Mouse (Mus musculus): Measurements from ENCODE around the gene Gm49601. TPM values are rescaled to one million over a fixed set of nuclear protein-coding genes. Genes with fewer than 3 reads are reported as not detected.

Gene Gm49601
- polyA plus RNA-seq, 1 experiment from 2014 or later: 0.67 TPM

DNA sequence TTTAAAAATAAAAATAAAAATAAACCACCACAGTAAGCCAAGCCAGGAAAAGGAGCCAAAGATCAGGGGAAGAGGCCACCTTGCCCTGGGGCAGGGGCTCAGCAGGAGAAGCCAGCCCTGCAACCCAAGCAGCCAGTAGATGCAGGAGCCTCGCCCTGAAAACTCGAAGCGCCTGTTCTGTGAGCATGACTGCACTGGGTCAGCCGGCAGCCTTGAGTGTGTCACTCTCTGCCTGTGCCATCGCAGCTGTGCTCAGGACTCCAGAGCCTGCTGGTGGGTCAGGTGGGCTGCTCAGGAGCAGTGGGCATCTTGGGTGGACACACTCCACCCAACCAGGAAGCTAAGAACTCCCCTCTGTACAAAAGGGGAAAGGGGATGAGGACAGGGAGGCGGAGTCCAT is 19.1 kb upstream of the Gm49601 start:
- H3K4me3 ChIP-seq (ENCODE audit: low read depth, low read length): no peak overlapping the region
- H3K36me3 ChIP-seq (ENCODE audit: control insufficient read depth, insufficient read depth, low read length): no peaks in the 10 kb centered on the region
- no peak overlapping the region for H3K9ac ChIP-seq (replicated peaks; ENCODE audit: low read depth, low read length)
- H3K9me3 ChIP-seq (ENCODE audit: control insufficient read depth, low read depth, low read length): no peaks in the 10 kb centered on the region
- H3K27me3 ChIP-seq (ENCODE audit: control insufficient read depth, insufficient read depth, low read length): no peaks in the 10 kb centered on the region
- no peak overlapping the region for H3K27ac ChIP-seq (ENCODE audit: low read length)
- WGBS: 70% methylated on average over 6 of the region's 6 CpGs
- H3K4me1 ChIP-seq (ENCODE audit: control insufficient read depth, insufficient read depth, low read length): no peaks in the 10 kb centered on the region
- H3K4me2 ChIP-seq (replicated peaks; ENCODE audit: low read depth, low read length): no peak overlapping the region
- peak; percentile 42; the same call in 1 of the 2 replicates for ATAC-seq (ENCODE audit: insufficient number of reproducible peaks, insufficient read depth, low FRiP score, low read depth)

DNA sequence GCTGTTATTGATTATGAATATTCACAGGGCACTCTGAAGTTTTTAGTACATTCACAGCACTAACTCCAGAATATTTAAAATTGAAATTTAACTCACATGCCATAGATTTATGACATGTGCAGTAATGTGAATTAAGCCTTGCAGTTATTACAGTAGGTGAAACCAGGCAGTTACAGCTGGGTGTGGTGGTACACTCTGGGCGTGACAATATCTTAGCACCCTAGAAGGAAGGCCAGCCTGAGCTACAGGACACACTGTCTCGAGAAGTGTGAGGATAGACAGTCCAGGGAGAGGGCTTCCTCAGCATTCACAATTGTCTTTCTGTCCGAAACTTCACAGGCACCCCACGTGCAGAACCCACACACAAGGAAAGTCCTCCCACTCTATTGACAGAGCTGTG is 18.3 kb upstream of the Gm49601 start:
- H3K4me2 ChIP-seq (replicated peaks; ENCODE audit: low read depth, low read length): no peak overlapping the region
- no peak overlapping the region for H3K27ac ChIP-seq (ENCODE audit: low read length)
- H3K4me1 ChIP-seq (ENCODE audit: control insufficient read depth, insufficient read depth, low read length): no peaks in the 10 kb centered on the region
- no peak overlapping the region for H3K4me3 ChIP-seq (ENCODE audit: low read depth, low read length)
- no peak for ATAC-seq (ENCODE audit: insufficient number of reproducible peaks, insufficient read depth, low FRiP score, low read depth)
- 76% methylated on average over 4 of the region's 4 CpGs for WGBS
- H3K27me3 ChIP-seq (ENCODE audit: control insufficient read depth, insufficient read depth, low read length): no peaks in the 10 kb centered on the region
- H3K9ac ChIP-seq (replicated peaks; ENCODE audit: low read depth, low read length): no peak overlapping the region
- no peaks in the 10 kb centered on the region for H3K36me3 ChIP-seq (ENCODE audit: control insufficient read depth, insufficient read depth, low read length)
- H3K9me3 ChIP-seq (ENCODE audit: control insufficient read depth, low read depth, low read length): no peaks in the 10 kb centered on the region

DNA sequence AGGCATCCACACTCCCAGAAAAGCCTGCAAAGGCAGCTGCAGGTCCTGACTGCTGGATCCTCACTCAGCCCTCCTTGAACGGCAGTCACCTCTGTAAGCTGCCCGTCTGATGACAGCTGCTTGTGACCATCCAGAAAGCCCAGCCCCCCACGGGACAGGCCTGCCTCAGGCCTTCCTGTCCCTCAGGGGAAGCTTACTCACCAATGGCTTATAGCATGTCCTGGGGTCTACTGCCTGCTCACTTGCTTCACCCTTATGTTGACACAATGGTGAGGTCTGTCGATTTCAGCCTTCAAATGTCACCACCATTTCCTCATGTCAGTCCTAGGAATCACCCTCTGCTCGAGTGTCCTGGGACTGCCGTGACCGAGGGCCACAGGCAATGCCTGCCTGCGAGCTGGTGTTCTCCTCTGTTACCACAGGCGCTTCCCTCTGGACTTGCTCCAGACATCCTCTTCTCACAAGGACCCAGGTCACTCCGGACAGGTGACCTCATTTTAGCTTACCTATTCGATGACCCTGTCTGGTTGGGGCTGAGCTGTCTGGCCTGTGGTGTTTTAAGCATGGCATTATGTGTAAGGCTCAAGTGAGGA is 17.3 kb upstream of the Gm49601 start:
- no peak for ATAC-seq (ENCODE audit: insufficient number of reproducible peaks, insufficient read depth, low FRiP score, low read depth)
- H3K4me2 ChIP-seq (replicated peaks; ENCODE audit: low read depth, low read length): no peak overlapping the region
- H3K36me3 ChIP-seq (ENCODE audit: control insufficient read depth, insufficient read depth, low read length): no peaks in the 10 kb centered on the region
- no peak overlapping the region for H3K9ac ChIP-seq (replicated peaks; ENCODE audit: low read depth, low read length)
- H3K27me3 ChIP-seq (ENCODE audit: control insufficient read depth, insufficient read depth, low read length): no peaks in the 10 kb centered on the region
- H3K9me3 ChIP-seq (ENCODE audit: control insufficient read depth, low read depth, low read length): no peaks in the 10 kb centered on the region
- WGBS: 72% methylated on average over 11 of the region's 11 CpGs
- no peak overlapping the region for H3K4me3 ChIP-seq (ENCODE audit: low read depth, low read length)
- H3K4me1 ChIP-seq (ENCODE audit: control insufficient read depth, insufficient read depth, low read length): no peaks in the 10 kb centered on the region
- H3K27ac ChIP-seq (ENCODE audit: low read length): no peak overlapping the region

DNA sequence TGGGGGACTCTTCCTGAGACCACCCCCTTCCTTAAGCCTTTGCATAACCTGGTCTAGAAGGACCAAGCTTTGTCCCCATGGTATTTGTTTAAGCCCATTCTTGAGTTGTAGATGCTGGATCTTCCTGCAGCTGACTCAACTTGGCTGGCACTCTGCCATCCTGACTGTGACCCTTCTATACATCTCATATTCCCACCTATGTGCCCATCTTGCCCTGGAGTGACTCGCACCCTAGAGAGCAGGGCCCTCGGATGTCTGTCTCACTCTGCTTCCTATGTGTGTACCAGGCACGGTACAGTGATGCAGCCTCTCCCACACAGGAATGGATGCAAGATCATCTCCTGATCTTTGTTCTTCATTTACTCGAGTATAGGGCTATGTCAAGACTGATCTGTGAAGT is 16.7 kb upstream of the Gm49601 start:
- no peak overlapping the region for H3K9ac ChIP-seq (replicated peaks; ENCODE audit: low read depth, low read length)
- ATAC-seq (ENCODE audit: insufficient number of reproducible peaks, insufficient read depth, low FRiP score, low read depth): no peak
- no peak overlapping the region for H3K27ac ChIP-seq (ENCODE audit: low read length)
- no peak overlapping the region for H3K4me3 ChIP-seq (ENCODE audit: low read depth, low read length)
- H3K4me1 ChIP-seq (ENCODE audit: control insufficient read depth, insufficient read depth, low read length): no peaks in the 10 kb centered on the region
- no peaks in the 10 kb centered on the region for H3K27me3 ChIP-seq (ENCODE audit: control insufficient read depth, insufficient read depth, low read length)
- no peaks in the 10 kb centered on the region for H3K9me3 ChIP-seq (ENCODE audit: control insufficient read depth, low read depth, low read length)
- H3K36me3 ChIP-seq (ENCODE audit: control insufficient read depth, insufficient read depth, low read length): no peaks in the 10 kb centered on the region
- 86% methylated on average over 4 of the region's 4 CpGs for WGBS
- H3K4me2 ChIP-seq (replicated peaks; ENCODE audit: low read depth, low read length): no peak overlapping the region

DNA sequence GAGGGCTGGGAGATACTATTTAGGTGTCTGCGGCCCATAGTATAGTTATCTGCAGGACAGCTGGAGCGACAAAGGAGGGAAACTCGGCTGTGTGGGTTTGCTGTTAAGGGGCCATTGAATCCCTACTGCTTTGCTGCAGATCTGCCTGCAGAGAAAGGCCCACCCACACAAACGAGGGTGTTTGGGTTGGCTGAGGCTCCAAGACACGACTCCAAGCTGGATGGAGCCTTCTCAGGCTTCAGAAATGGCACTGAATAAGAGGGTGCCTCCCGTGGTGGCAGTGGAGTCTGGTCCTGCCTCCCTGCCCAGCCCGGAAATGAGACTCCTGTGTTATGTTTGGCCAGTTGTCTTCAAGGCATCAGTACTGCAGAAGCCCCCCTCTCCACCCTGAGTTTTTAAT is 16.1 kb upstream of the Gm49601 start:
- H3K9me3 ChIP-seq (ENCODE audit: control insufficient read depth, low read depth, low read length): no peaks in the 10 kb centered on the region
- no peaks in the 10 kb centered on the region for H3K27me3 ChIP-seq (ENCODE audit: control insufficient read depth, insufficient read depth, low read length)
- no peak overlapping the region for H3K9ac ChIP-seq (replicated peaks; ENCODE audit: low read depth, low read length)
- no peak overlapping the region for H3K4me3 ChIP-seq (ENCODE audit: low read depth, low read length)
- H3K4me2 ChIP-seq (replicated peaks; ENCODE audit: low read depth, low read length): no peak overlapping the region
- no peak for ATAC-seq (ENCODE audit: insufficient number of reproducible peaks, insufficient read depth, low FRiP score, low read depth)
- WGBS: 43% methylated on average over 7 of the region's 7 CpGs
- no peaks in the 10 kb centered on the region for H3K36me3 ChIP-seq (ENCODE audit: control insufficient read depth, insufficient read depth, low read length)
- no peaks in the 10 kb centered on the region for H3K4me1 ChIP-seq (ENCODE audit: control insufficient read depth, insufficient read depth, low read length)
- H3K27ac ChIP-seq (ENCODE audit: low read length): no peak overlapping the region

DNA sequence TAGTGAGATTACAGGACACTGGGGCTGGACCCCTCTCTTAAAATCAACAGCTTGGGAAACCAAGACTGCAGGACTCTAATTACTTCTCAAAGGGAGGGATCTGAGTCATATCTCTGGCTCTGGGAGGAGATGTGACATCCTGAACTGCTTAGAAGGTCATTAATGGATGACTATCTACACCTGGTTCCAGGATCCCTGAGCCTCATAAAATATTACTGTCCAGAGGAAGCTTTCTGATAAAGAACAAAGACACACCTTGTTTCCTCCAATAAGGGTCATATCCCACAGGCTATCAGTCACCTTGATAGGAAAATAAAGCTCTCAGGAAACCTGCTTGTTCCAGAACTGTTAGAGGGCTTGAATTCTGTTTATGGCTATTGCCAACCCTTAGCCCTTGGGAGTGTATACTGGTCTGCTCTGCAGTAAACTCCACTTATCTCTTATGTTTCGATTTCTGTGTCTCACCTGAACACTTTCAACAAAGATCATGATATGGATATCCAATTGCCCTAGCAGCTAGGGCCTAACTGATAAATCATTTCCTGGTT is 13.2 kb upstream of the Gm49601 start:
- H3K36me3 ChIP-seq (ENCODE audit: control insufficient read depth, insufficient read depth, low read length): no peaks in the 10 kb centered on the region

DNA sequence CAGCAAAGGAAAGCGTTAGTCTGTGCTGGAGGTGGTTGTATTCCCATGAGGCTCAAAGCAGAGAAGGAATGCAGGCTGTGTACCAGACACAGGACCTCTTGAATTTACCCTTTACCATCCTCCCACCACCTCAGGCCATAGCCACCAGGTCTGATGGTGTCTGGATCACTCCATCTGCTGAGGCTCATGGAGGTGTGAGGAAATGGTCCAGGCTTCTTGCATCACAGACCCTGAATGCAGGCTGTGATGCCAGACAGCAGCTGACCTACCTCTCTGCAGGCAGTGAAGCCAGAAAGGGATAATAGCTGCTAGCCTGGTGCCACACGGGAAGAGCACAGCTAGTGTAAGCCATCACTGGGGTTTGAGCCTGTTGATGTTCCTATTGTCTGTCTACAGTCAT is 12.2 kb upstream of the Gm49601 start:
- no peak overlapping the region for H3K4me2 ChIP-seq (replicated peaks; ENCODE audit: low read depth, low read length)
- no peak overlapping the region for H3K27ac ChIP-seq (ENCODE audit: low read length)
- 50% methylated on average over 2 of the region's 2 CpGs for WGBS
- H3K9ac ChIP-seq (replicated peaks; ENCODE audit: low read depth, low read length): no peak overlapping the region
- H3K4me1 ChIP-seq (ENCODE audit: control insufficient read depth, insufficient read depth, low read length): no peaks in the 10 kb centered on the region
- ATAC-seq (ENCODE audit: insufficient number of reproducible peaks, insufficient read depth, low FRiP score, low read depth): no peak
- H3K27me3 ChIP-seq (ENCODE audit: control insufficient read depth, insufficient read depth, low read length): no peaks in the 10 kb centered on the region
- no peaks in the 10 kb centered on the region for H3K9me3 ChIP-seq (ENCODE audit: control insufficient read depth, low read depth, low read length)
- H3K4me3 ChIP-seq (ENCODE audit: low read depth, low read length): no peak overlapping the region
- no peaks in the 10 kb centered on the region for H3K36me3 ChIP-seq (ENCODE audit: control insufficient read depth, insufficient read depth, low read length)

More for the DNA sequence above, 13.2 kb upstream of the Gm49601 start:
- no peaks in the 10 kb centered on the region for H3K27me3 ChIP-seq (ENCODE audit: control insufficient read depth, insufficient read depth, low read length)
- H3K27ac ChIP-seq (ENCODE audit: low read length): no peak overlapping the region
- no peak overlapping the region for H3K4me3 ChIP-seq (ENCODE audit: low read depth, low read length)
- ATAC-seq (ENCODE audit: insufficient number of reproducible peaks, insufficient read depth, low FRiP score, low read depth): no peak
- 74% methylated on average over 1 of the region's 1 CpGs for WGBS
- H3K4me1 ChIP-seq (ENCODE audit: control insufficient read depth, insufficient read depth, low read length): no peaks in the 10 kb centered on the region
- H3K9ac ChIP-seq (replicated peaks; ENCODE audit: low read depth, low read length): no peak overlapping the region
- no peak overlapping the region for H3K4me2 ChIP-seq (replicated peaks; ENCODE audit: low read depth, low read length)
- no peaks in the 10 kb centered on the region for H3K9me3 ChIP-seq (ENCODE audit: control insufficient read depth, low read depth, low read length)

DNA sequence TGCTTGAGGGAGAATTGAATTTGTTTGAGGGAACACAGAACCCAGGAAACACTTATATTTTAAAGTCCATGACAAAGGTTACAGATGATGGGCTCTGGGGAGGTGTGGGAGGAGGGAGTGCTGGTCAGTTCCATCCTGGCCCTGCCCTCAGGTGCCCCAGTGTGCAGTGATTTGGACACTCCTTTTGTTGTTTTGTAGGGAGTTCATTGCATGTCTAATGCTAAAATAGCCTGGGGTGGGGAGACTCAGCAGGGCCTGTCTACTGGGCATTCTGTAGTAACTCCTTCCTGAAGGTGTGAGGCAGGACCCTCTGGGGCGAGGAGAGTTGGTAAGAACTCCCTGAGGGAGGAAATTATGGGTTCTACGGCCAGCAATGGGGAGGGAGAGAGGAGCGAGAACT is 10.6 kb upstream of the Gm49601 start:
- Histone ChIP-seq H3K4me2 (replicated peaks; ENCODE audit: low read depth, low read length) (no peak overlapping the region), H3K27me3 (ENCODE audit: control insufficient read depth, insufficient read depth, low read length) (no peaks in the 10 kb centered on the region), H3K4me1 (ENCODE audit: control insufficient read depth, insufficient read depth, low read length) (no peaks in the 10 kb centered on the region), H3K4me3 (ENCODE audit: low read depth, low read length) (no peak overlapping the region), H3K9me3 (ENCODE audit: control insufficient read depth, low read depth, low read length) (no peaks in the 10 kb centered on the region), H3K27ac (ENCODE audit: low read length) (no peak overlapping the region), H3K9ac (replicated peaks; ENCODE audit: low read depth, low read length) (no peak overlapping the region), H3K36me3 (ENCODE audit: control insufficient read depth, insufficient read depth, low read length) (no peaks in the 10 kb centered on the region)
- ATAC-seq (ENCODE audit: insufficient number of reproducible peaks, insufficient read depth, low FRiP score, low read depth): no peak
- 71% methylated on average over 3 of the region's 3 CpGs for WGBS

DNA sequence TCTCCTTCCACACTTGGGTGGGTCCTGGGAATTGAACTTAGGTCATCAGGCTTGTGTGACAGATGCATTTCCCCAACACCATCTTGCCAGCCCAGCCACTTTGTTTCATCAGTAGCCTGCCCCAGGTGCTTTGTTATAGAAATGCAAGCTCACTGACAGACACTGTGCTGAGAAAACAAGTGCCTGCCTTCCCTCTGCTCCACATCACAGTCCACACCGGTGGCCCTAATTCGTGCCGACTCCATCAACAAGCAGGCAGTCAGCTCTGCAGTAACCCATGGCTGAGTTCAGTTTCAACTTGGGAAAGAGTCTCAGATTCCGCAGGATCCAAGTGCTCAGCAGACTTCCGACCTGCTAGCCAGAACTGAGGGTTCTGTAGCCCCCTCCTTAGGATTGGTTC is 10.2 kb upstream of the Gm49601 start:
- H3K4me1 ChIP-seq (ENCODE audit: control insufficient read depth, insufficient read depth, low read length): no peaks in the 10 kb centered on the region
- ATAC-seq (ENCODE audit: insufficient number of reproducible peaks, insufficient read depth, low FRiP score, low read depth): no peak
- H3K27ac ChIP-seq (ENCODE audit: low read length): no peak overlapping the region
- no peaks in the 10 kb centered on the region for H3K27me3 ChIP-seq (ENCODE audit: control insufficient read depth, insufficient read depth, low read length)
- no peaks in the 10 kb centered on the region for H3K36me3 ChIP-seq (ENCODE audit: control insufficient read depth, insufficient read depth, low read length)
- 78% methylated on average over 5 of the region's 5 CpGs for WGBS
- H3K9ac ChIP-seq (replicated peaks; ENCODE audit: low read depth, low read length): no peak overlapping the region
- H3K4me2 ChIP-seq (replicated peaks; ENCODE audit: low read depth, low read length): no peak overlapping the region
- H3K4me3 ChIP-seq (ENCODE audit: low read depth, low read length): no peak overlapping the region
- H3K9me3 ChIP-seq (ENCODE audit: control insufficient read depth, low read depth, low read length): no peaks in the 10 kb centered on the region
